Mouse (Mus musculus) lung, postnatal 0 days (tissue): ENCODE data around the gene Emc4. TPM values are rescaled to one million over a fixed set of nuclear protein-coding genes. Genes with fewer than 3 reads are reported as not detected.
A peak's percentile ranks its signal among the peaks of the same experiment; 100 is the strongest.

Experiments
- ATAC-seq: fragments of 200-750 bp; cut with Nextera tagmentation; 2 replicates; pipeline ENCODE4 v1.8.0; 2017; ENCODE audit warnings: moderate library complexity
- DNase-seq: peaks from one replicate; pipeline ENCODE4 v3.0.0-alpha.2; 2016; ENCODE audit warnings: low spot score
- H3K27ac ChIP-seq: fragments of 300-500 bp; sonication (generic); 2 replicates; pipeline ENCODE4 v1.5.1; 2014; ENCODE audit warnings: antibody characterized with exemption, mild to moderate bottlenecking, low read length, mixed read lengths
- H3K27me3 ChIP-seq: fragments of 300-500 bp; sonication (generic); replicated peaks from 2 replicates; pipeline ENCODE4 v1.6.1; 2014; ENCODE audit warnings: low read length, mixed read lengths; ENCODE audit not compliant: insufficient read depth
- H3K36me3 ChIP-seq: fragments of 300-500 bp; sonication (generic); 2 replicates; pipeline ENCODE4 v1.6.1; 2014; ENCODE audit warnings: low read length, mixed read lengths; ENCODE audit not compliant: insufficient read depth
- H3K4me1 ChIP-seq: fragments of 300-500 bp; sonication (generic); 2 replicates; pipeline ENCODE4 v1.6.1; 2014; ENCODE audit warnings: antibody characterized with exemption, low read depth, low read length, mixed read lengths; ENCODE audit not compliant: insufficient read depth
- H3K4me2 ChIP-seq: fragments of 300-500 bp; sonication (generic); replicated peaks from 2 replicates; pipeline ENCODE4 v1.6.1; 2014; ENCODE audit warnings: low read depth, mild to moderate bottlenecking, low read length, moderate library complexity, mixed read lengths
- H3K4me3 ChIP-seq: fragments of 300-500 bp; sonication (generic); 2 replicates; pipeline ENCODE4 v1.5.1; 2014; ENCODE audit warnings: low read depth, low read length
- H3K9ac ChIP-seq: fragments of 300-500 bp; sonication (generic); replicated peaks from 2 replicates; pipeline ENCODE4 v1.6.1; 2014; ENCODE audit warnings: low read depth, mild to moderate bottlenecking
- H3K9me3 ChIP-seq: fragments of 300-500 bp; sonication (generic); 2 replicates; pipeline ENCODE4 v1.6.1; 2016; ENCODE audit warnings: low read length, mixed read lengths
- CTCF ChIP-seq: IDR thresholded peaks from 2 replicates; pipeline ENCODE4 v1.5.1; 2016; ENCODE audit warnings: antibody characterized with exemption, mild to moderate bottlenecking
- EP300 ChIP-seq: IDR thresholded peaks from 2 replicates; pipeline ENCODE4 v1.6.1; 2016; ENCODE audit warnings: antibody characterized with exemption, mild to moderate bottlenecking, control low read depth
- WGBS: fragments of 180-500 bp; shearing (Covaris S2); extraction: QIAGEN DNeasy Blood & Tissue Kit; methylation state at CpG from one replicate; pipeline ENCODE4 v1.1.7; 2014; 5-methylcytosine and 5-hydroxymethylcytosine counted together
- polyA plus RNA-seq: library from polyadenylated mRNA; unstranded; fragments of >200 nt; fragmentation: Nextera tagmentation; extraction: Ambion mirVana; gene quantifications from 2 replicates; pipeline ENCODE4 v1.2.1, GENCODE M21; 2015

The Emc4 gene
- polyA plus RNA-seq, result 120 and 138 TPM in 2 replicates

GRCm38 (mm10) chr2:112367726-112368673 is at the start of gene Emc4:
Emc4 (minus strand) TSS chr2:112368027.
- H3K4me2 ChIP-seq, result peak within 1 kb of the TSS; percentile 85
- H3K27me3 ChIP-seq, result no peaks in the 10 kb centered on the region
- H3K36me3 ChIP-seq, result peaks cover 8% of the 10 kb centered on the region; the same call in 1 of the 2 replicates
- peak within 1 kb of the TSS; percentile 60 for H3K4me3 ChIP-seq
- H3K9me3 ChIP-seq, result no peaks in the 10 kb centered on the region
- ATAC-seq (peak; percentile 91), DNase-seq (peak; percentile 92)
- TF ChIP-seq CTCF (peak; percentile 17), EP300 (no peak)
- H3K9ac ChIP-seq, result peak within 1 kb of the TSS; percentile 70
- H3K27ac ChIP-seq, result peak within 1 kb of the TSS; percentile 57
- 2% methylated on average over 46 of the region's 46 CpGs for WGBS
- peaks cover 8% of the 10 kb centered on the region; the same call in 1 of the 2 replicates for H3K4me1 ChIP-seq

DNA sequence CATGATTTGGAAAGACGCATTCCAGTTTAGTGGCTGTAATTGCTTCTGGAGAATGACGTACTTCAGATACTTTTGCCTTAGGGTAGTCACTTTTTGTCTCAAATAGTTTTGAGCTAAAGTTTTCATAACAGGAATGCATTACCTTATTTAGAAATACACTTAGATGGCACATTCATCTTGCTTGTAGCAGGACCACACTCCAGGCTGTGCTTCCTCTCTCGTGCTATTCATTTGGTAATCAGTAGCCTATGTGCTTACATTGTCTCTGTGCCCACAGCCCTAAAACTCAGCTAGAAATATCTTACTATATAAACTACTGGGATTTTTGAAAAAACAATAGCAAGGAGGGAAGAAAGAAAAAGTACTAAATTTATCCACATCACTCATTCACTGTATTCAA is 39.2 kb upstream of the Emc4 start:
- Histone ChIP-seq H3K27me3 (no peaks in the 10 kb centered on the region), H3K4me1 (no peaks in the 10 kb centered on the region), H3K36me3 (no peaks in the 10 kb centered on the region; the same call in 1 of the 2 replicates), H3K4me2 (no peak overlapping the region), H3K4me3 (no peak overlapping the region), H3K27ac (no peak overlapping the region), H3K9me3 (no peaks in the 10 kb centered on the region), H3K9ac (no peak overlapping the region)
- ATAC-seq (no peak), DNase-seq (no peak)
- no peak for TF ChIP-seq CTCF
- TF ChIP-seq EP300, result no peak
- 86% methylated on average over 3 of the region's 3 CpGs for WGBS

DNA sequence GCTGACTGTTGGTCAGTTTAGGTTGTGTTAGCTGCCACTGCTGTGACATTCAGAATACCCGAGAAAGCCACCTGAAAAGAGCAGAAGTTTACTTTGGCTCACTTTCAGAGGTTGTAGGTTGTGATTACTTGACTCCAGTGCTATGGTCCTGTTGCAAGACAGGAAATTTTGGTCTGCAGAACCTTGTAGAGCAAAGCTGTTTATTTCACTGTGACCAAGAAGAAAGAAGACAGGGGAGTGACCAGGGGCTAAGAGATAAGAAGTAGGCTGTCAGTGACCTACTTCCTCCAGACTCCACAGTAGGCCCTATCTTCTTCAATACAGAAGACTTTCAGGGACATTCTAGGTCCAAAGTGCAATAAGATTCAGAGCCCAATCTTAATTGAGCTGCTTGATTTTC is 28.8 kb upstream of the Emc4 start:
- WGBS, result 38% methylated on average over 1 of the region's 1 CpGs
- ATAC-seq (no peak), DNase-seq (peak; percentile 45)
- TF ChIP-seq CTCF (no peak), EP300 (no peak)
- Histone ChIP-seq H3K4me2 (no peak overlapping the region), H3K9ac (no peak overlapping the region), H3K9me3 (no peaks in the 10 kb centered on the region), H3K4me3 (no peak overlapping the region), H3K27ac (no peak overlapping the region; the same call in 1 of the 2 replicates), H3K4me1 (no peaks in the 10 kb centered on the region), H3K36me3 (no peaks in the 10 kb centered on the region), H3K27me3 (no peaks in the 10 kb centered on the region)

- H3K9ac ChIP-seq, result no peak overlapping the region
- H3K4me2 ChIP-seq, result no peak overlapping the region
These were observed 26.1 kb upstream of the Emc4 start for GRCm38 (mm10) chr2:112393958-112394357.

GRCm38 (mm10) chr2:112392689-112393088 is 24.9 kb upstream of the Emc4 start:
- no peak overlapping the region for H3K4me3 ChIP-seq
- no peaks in the 10 kb centered on the region for H3K27me3 ChIP-seq
- WGBS, result 77% methylated on average over 1 of the region's 1 CpGs
- no peak overlapping the region for H3K4me2 ChIP-seq
- no peaks in the 10 kb centered on the region for H3K36me3 ChIP-seq
- TF ChIP-seq EP300, result no peak
- no peak for TF ChIP-seq CTCF
- ATAC-seq, result no peak
- H3K9me3 ChIP-seq, result no peaks in the 10 kb centered on the region
- no peaks in the 10 kb centered on the region for H3K4me1 ChIP-seq
- no peak overlapping the region for H3K9ac ChIP-seq
- no peak for DNase-seq
- no peak overlapping the region for H3K27ac ChIP-seq

More at GRCm38 (mm10) chr2:112393958-112394357, 26.1 kb upstream of the Emc4 start:
- Histone ChIP-seq H3K9me3 (no peaks in the 10 kb centered on the region), H3K4me1 (no peaks in the 10 kb centered on the region), H3K4me3 (no peak overlapping the region), H3K27ac (no peak overlapping the region), H3K27me3 (no peaks in the 10 kb centered on the region), H3K36me3 (no peaks in the 10 kb centered on the region)
- no peak for ATAC-seq
- no peak for DNase-seq
- TF ChIP-seq EP300 (no peak), CTCF (no peak)

- no peak overlapping the region for H3K4me2 ChIP-seq
- H3K27me3 ChIP-seq, result no peaks in the 10 kb centered on the region
- H3K4me1 ChIP-seq, result no peaks in the 10 kb centered on the region
- H3K27ac ChIP-seq, result no peak overlapping the region
- ATAC-seq, result no peak
- peak; percentile 25 for DNase-seq
- no peaks in the 10 kb centered on the region for H3K9me3 ChIP-seq
- H3K36me3 ChIP-seq, result no peaks in the 10 kb centered on the region
- no peak for TF ChIP-seq CTCF
- TF ChIP-seq EP300, result no peak
- no peak overlapping the region for H3K4me3 ChIP-seq
- 65% methylated on average over 4 of the region's 4 CpGs for WGBS
- H3K9ac ChIP-seq, result no peak overlapping the region
These were observed 23.6 kb upstream of the Emc4 start for GRCm38 (mm10) chr2:112391346-112392000.
